Mouse (Mus musculus): ENCODE measurements at regions not wholly inside any gene's neighbourhood (a gene's known extent, or its start where the extent isn't known, plus 50 kb on each side); places are given as distances from the start of the nearest gene placed in this dataset.

GRCm38 (mm10) chr9:61289713-61290112, 82.5 kb upstream of the Tle3 start:
- TF ChIP-seq CTCF (IDR thresholded peaks at IDR 0.05; ENCODE audit: extremely low read depth, insufficient read length, insufficient replicate concordance, low read depth, low read length) (no peak), POLR2A (IDR thresholded peaks at IDR 0.05; ENCODE audit: low read depth, low read length) (no peak)
